Mouse (Mus musculus) c-Kit-negative CD71-positive TER-119-positive erythroid progenitor cells, embryonic 14.5 days (primary cell): ENCODE measurements at regions not wholly inside any gene's neighbourhood (a gene's known extent, or its start where the extent isn't known, plus 50 kb on each side); places are given as distances from the start of the nearest gene placed in this dataset.

Experiments used
- DNase-seq: peaks from one replicate; pipeline ENCODE4 v3.0.0-alpha.2; 2013; ENCODE audit warnings: low read depth, low spot score

DNA sequence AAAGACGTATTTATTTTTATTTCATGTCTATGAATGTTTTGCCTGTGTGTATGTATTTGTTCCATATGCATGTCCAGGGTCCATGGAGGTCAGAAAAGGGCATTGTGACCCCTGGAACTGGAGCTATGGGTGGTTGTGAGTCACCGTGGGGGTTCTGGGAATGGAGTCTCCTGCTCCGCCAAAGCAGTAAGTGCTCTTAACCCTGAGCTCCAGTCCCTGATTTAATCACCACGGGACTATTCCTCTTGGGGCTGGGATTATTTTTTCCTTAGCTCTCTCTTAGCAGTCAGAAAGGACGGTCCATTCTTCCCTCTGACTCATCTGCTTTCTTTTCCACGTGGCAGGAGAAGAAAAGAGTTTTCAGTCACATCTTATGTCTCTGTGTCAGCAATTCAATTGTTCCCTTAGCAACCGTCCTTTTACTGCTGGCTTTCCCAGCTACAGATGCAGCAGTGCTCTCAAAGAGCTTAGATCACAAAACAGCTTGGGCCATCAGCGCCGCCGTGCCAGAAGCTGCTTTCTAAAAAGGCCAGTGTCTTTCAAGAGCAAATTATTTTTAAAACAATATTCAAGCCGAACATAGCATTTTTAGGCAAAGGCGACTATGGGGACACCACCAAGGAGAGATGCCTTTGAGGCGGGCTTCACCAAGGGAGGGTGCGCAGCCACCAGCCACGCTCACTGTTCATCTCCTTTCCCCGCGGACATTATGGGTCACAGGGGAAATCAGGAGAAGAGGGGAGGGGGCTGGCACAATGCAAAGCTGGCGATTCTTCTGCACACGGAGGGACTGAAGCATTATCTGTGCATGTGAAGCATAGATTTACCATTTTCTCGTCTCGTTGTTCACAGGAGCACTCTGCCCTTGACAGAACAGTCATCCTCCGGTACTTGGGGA is 110.8 kb downstream of the Map3k7 start:
- no peak for DNase-seq

DNA sequence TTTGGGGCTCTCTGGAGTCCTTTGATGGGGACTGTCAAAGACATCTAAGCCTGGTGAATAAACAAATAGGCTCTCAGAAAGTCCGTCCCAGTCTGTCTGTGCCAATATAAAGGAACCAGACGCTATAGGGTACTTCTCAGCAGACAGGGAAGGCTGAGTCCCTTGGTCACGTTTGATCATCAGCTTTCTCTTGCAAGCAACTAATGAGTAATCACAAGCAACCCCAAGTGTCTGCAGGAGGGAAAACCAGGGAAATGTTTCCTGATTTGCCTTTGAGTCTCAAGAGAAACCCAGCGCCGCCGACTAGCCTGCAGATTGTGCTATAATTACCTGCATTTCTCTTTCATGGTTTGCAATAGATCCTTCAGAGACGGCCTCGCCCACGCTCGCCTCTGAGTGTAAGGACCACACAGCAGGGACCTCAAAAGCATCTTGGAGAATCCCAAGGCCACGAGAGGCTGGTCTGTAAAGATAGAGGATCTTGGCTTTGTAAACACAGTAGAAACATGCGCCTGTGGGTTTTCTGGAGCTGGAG is 112.6 kb downstream of the Map3k7 start:
- no peak for DNase-seq

DNA sequence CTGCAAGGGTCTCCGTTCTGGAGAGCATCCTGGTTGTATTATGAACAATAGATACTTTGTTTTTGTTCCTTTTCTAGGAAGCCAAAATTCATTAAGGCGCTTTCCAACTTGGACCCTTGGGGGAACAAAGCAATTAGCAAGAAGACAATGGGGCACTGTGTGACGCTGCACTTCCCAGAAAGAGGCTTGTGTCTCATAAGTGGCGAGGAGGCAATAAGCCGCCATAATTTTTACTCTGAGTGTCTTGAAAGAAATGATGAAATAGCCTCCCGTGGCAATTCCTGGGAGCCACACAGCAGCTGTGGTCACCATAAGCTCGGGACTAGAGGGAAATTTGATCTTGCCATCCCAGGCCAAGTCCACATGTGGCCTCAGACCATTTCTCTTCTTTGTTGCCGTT is 119.6 kb downstream of the Map3k7 start:
- no peak for DNase-seq

DNA sequence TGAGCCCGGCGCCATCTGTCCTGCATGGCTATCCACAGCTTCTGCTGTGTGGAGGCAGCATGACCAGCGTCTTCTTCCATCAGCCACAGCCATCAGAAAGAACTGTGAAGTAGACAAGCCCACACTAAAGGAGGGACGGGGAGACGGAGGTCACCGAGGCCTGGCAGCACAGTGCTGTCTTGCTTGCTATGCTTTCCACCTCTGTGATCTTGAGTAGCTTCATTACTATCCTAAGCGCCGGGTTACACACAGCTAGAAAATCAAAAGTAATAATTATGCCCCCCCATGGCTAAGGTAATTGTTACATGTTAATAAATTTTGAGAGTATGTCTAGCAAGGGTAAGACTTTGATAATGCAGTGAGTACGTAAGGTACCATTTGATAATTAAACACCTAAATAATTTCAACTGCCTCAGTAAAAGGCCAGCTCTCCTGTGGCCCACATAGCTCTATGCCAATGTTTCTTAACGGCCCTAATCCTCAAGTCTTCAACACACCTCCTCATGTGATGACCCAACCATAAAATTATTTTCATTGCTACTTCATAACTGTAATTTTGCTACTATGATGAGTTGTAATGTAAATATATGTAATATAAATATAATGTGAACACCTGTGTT is 120.5 kb downstream of the Map3k7 start:
- DNase-seq, result no peak

DNA sequence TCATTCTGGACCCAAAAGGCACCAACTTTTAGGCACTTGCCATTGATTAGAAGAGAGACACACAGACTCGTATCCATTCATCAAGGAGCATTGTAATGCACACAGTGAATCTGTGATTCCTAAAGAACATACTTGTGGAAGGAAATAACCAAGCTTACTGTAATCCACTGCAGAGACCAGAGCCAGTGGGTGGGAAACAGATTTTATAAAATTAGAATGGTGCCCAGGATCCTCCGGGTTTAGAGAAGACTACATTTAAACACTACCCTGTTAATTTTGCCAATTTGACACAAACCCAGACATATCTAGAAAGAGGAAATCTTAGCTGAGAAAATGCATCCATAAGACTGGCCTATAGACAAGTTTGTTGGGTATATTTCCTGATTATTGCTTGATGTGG is 121.1 kb downstream of the Map3k7 start:
- no peak for DNase-seq

DNA sequence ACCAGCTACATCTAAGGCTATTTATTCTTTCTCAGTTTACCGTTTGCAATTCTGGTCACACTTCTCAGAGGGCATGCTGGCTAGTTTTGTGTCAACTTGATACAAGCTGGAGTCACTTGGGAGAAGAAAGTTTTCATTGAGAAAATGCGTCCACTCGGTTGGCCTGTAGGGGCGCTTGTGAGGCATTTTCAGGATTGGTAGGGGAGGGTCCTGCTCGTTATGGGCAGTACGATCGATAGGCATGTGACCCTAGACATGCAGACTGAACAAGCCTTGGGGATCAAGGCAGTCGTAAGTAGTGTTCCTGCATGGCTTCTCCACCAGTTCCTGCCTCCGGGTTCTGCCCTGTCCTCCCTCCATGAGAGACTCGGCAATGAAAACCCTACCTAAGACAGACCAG is 127.2 kb downstream of the Map3k7 start:
- no peak for DNase-seq

DNA sequence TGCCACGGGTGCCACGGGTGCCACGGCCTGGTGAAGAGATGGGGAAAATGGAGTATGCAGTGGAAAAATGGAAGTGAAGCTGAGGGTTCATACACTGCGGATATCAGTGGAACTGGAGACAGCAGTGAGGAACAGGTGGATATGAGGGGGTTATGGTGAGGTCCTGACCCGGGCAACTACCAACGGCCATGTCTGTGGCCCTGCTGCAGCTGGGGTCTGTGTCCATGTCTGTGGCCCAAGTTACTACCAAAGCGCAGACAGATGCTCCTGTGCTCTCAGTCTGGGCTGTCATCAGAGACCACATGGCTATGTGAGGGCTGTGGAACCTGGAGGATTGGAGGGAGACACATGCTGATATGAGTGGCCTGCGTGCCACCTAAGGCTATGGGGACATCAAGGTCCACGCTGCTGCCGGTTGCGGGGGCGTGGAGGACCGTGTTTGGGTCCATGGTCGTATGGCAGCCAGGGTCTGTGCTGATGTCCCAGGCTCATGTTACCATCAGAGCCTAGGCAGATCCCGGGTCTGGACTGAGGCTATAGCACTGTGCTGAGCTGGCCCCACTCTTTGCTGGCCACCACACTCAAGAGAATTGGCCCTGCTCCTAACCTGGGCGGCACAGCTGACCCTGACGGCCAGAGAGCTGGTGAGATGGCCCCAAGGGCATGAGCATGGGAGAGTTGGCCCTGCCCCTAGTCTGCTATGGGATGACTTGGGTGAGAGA is 128.6 kb downstream of the Map3k7 start:
- DNase-seq, result no peak

DNA sequence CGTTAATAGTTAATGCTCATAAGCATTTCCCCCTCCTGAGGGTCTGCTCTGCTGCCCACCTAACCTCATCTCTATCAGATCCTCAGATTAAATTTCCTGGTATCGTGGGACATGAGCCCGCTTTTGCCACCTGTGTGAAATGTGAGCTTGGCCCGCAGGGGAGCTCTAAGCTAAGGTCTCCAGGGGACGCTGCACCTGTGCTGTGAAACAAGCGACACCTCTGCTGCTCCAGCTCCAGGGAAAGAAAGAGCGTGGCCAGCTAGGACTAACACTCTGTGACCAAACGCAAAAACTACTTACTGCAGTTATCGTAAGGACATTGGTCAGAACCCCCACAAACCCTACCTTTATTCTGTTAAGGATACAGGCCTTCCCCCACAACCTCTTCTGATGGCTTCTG is 134.3 kb downstream of the Map3k7 start:
- DNase-seq, result no peak

DNA sequence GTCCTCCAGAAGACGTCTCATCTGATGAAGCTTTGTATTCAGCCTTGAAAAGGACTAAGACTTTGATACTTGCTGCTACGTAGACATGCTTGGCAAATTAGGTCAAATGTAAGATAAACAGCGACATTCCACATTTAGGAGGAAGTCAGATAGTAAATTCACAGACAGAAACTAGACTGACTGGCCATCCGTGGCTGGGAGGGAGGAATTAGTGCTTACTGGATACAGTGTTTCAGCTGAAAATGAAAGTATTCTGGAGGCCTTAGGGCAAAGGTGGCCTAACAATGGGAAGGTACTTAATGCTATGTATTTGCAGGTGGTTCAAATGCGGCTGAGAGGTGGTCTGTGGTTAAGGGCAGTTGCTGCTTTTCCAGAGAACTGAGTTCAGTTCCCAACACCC is 137.1 kb downstream of the Map3k7 start:
- no peak for DNase-seq

DNA sequence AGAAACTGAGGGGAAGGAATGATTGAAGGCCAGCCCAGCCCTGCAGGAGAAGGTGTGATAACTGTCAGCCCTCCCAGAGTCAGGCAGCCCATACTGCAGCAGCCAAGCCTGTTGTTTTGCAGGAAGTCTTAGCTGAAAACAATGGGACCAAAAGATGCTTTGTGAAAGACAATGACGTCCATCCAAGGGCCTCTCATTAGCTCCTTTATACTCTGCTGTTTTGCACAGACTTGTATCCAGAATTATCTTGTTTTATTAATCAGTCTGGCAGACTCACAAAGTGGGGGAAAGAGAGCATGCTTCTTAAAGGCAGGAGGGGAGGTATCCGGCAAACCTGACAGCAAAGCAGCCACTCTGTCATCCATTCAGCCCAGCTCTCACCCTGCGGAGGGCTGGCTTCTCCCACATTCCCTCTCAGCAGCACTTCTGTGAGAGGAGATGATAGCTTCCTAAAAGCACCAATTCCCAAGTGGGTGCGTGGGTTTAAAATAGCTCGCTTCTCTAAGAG is 131.9 kb upstream of the Bach2 start:
- no peak for DNase-seq

DNA sequence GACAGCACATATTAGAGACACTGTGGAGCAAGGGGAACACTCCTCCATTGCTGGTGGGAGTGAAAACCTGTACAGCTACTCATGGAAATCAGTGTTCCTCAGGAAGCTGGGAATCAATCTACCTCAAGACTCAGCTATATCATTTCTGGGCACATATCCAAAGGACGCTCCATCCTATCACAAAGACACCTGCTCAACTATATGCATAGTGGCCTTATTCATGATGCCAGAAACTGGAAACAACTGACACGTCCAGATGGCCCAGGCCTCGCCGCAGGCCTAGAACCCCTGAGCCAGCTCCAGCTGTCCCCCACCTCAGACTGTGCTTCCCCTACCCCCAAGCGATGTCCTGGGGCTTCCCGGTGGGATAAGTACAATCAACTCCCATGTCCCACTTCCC is 116.3 kb upstream of the Bach2 start:
- no peak for DNase-seq

DNA sequence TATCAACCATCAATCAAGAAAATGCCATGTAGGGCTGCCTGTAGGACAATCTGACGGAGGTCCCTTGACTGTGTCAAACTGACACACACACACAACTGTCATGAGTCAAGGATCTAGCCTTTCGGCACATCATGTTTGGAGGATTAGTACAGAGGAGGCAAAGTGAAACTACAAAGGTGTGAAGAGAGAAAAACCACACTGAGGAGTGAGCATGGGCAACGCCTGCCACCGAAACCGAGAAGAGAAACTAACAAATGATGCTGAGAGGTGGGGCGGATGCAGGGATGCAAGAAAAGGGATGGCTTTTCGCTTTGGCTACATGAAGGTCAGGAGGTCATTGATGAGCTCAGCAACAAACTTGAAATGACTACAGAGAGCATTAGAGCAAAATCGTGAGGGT is 111.8 kb upstream of the Bach2 start:
- DNase-seq, result no peak

DNA sequence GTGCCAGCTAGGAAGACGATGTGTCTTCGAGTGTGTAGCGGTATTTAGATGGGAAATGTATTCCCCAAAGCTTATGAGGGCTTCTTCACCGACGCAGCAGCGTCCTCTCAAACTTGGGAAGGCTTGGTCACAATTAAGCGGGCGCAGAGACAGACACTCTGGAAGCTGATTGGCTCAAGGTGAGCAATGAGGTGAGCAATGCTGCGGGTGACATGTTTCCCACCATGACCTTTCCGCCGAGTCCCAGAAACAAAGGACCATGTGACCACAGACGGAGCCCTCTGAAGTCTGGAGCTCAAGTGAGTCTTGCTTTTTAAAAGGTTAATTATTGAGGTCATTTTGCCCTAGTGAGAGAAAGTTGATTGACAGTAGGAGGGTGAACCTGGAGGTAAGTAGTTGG is 108.0 kb upstream of the Bach2 start:
- no peak for DNase-seq

DNA sequence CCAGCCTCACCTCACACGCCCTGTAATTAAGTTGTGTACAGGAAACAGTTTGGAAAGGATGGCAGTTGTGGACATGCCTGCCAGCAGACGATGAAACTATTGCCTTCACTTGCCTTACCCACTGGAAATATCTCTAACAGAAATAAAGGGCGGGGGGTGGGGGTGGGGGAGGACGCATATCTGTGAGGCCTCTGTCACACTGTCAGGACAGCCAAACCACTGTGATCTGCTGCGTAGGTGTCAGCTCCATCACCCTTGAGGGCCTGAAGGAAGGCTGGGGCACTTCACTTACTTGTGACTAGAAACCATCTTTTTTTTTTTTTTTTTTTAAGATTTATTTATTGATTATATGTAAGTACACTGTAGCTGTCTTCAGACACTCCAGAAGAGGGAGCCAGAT is 106.8 kb upstream of the Bach2 start:
- DNase-seq, result no peak

DNA sequence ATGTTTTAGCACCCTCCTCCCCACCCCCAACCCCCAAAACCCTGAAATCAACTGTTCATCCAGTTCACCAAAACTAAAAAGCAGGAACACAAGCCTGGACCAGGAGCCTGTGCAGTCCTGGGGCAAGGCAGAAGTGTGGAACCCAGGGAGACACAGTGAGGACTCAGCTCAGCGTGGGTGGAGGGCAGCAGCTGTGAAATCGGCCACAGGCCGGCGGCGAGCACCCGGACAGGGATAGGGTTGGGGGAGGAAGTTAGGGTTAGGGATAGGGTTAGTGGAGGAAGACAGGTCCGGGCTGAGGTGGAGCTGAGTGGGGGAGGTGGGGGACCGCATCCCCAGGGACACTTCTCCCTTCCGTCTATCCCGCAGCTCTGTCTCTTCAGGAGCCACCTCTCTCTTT is 102.5 kb upstream of the Bach2 start:
- DNase-seq, result no peak

DNA sequence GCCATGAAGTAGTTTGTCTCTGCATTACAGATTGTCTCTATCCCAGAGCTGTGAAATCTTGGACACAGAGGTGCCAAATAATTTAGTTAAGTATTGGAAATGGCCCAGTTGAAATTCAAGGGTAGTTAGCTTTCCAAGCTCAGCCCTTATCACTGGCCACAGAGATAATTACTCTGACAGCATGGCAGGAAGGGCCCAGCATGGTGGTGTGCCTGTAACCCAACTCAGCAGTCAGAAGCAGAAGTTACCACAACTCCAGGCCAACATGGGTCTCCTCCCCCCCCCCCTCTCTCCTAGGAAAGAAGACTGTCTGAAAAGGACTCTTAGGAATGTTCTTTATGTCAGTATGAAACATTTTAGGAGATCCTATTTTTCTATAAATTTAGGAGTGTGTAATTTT is 101.4 kb upstream of the Bach2 start:
- no peak for DNase-seq

DNA sequence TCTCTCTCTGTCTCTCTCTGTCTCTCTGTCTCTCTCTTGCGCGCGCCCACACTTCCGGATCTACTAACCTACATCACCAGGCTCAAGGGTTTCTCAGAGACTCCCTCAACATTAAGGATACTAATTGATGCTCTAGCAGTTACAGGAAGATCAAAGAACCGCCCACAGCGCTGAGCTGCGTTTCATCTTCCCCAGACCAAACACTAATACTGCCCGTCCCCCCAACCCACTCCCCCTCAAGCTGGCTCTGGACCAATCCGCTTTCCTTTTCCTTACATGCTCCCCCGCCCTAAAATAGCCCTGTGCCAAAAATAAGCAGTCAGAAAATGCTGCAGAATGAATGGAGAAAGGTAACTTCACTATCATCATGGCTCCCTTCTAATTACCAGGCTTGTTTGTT is 100.6 kb upstream of the Bach2 start:
- DNase-seq, result no peak

DNA sequence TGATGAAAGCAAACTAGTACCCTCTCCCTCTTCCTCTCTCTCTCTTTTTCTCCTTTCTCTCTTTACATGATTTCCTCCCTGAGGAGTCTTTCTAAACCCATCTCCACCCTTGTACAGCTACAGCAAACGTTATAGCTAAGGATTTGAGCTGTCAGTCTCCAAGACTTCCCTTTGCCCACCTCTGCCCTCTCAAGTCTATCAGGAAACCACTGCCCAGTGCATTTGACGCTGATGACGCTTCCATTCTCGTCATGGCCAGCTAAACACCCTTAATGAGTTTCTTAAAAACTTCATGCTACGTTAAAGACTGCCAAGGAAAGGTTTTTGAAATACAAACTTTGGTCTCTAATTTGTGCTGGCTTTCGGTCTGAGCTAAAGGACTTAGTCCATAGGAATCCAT is 99.0 kb upstream of the Bach2 start:
- no peak for DNase-seq

DNA sequence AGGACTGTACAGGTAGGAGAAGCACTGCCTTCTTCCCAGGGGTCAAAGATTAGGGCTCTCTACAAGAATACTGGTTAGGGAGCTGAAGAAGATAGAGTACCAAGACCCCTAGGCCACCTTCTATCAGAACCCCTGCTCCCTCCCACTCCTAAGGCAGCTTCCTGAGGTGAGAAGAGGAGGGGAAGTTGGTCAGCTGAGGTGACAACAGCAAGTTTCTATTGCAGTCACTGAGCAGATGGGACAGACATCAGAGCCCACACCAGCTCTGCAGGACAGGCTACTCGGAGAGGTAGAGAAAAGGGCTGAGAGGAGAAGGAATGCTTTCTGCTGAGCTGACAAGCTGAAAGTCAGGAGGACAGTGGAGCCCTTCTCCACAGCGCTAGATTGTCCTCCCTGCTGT is 98.5 kb upstream of the Bach2 start:
- no peak for DNase-seq

DNA sequence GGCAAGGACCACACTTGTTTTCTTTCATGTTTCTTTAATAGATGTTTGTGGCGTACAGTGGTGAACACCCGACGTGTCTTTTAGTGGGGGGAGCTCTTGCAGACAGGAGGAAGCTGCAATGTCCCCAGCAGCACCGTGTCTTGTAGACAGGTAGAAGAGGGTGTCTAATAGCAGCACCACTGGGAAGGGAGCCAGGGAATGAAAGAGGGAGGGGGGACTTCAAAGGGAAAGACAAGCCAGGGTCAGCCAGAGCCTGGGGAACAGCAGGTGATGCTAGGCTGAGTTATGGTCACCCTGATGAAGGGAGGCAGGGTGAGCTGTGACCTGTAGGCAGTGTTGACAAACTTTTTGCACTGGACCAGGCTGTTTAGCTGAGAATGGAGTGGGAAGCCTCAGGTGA is 96.4 kb upstream of the Bach2 start:
- no peak for DNase-seq

DNA sequence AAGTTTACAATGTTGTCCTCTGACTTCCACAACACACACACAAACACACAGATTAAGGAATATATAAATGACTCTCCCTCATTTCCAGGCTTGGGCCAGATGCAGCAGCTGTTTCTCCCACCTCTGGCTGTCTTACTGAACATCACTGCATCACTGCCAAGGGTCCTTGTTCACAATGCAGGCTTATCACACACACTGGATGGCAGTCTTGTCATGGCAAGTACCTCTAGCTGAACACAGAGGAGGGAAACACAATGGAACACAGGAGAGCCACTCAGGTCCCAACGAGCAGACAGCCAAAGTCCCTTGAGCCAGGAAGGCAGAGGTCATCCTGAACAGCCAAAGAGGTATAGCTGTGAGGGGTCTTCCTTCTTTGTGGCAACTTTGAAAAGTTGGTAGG is 91.5 kb upstream of the Bach2 start:
- no peak for DNase-seq

DNA sequence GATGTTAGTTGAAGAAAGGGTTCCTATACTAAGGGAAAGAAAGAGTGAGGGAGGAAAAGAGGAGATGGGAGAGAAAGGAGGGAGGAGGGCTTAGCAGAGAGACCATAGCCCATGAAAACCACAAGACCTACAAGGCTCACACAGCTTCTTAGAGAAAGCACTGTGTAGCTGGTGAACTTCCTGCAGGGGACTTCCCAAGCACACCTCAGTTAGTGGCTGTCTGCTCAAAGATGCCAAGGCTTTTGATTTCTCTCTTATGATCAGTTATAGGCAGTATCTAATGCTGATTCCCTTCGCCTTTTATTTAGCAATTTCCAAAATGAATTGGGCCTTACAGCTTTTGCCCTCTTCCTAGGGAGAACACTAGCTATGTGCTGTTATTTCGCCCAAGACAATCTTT is 90.0 kb upstream of the Bach2 start:
- no peak for DNase-seq
